Mouse (Mus musculus): ENCODE results near the gene Gm10643.

Gm10643 gene

DNA sequence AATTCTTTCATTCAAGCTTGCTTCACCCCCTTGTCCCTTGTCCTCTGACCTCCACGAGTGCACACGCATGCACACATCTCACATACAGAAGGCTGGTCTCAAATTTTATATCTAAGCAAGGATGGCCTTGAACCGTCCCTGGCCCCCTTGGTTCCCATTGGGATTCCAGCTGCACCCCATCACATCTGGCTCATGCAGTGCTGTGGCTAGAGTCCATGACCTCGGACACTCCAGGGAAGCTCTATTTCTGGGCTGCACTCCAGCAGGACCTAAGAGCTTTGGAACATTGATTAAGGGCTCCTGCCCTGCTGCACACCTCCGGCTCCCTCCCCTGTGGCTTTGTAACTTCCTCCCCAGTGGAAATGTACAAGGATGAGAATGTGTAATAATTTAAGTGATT lies 26.9 kb downstream of the Gm10643 start:
- DNase-seq = peak; percentile 96

DNA sequence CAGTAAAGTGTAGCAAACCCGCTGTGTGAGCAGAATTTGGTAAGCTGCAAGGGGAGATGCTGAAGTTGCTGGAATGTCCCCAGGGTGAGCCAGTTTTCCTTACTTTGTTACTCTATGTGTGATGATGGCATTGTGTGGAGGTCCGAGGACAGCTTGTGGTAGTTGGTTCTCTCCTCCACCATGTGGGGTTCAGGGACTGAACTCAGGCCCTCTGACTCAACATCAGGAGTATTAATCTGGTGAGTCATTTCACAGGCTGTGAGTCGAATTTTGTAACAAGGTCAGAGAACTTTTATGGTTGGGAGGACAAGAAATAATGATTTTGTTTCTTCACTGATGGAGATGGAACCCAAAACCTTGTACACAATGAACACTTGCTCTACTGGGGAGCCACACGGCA lies 32.2 kb downstream of the Gm10643 start:
- no peak for DNase-seq

DNA sequence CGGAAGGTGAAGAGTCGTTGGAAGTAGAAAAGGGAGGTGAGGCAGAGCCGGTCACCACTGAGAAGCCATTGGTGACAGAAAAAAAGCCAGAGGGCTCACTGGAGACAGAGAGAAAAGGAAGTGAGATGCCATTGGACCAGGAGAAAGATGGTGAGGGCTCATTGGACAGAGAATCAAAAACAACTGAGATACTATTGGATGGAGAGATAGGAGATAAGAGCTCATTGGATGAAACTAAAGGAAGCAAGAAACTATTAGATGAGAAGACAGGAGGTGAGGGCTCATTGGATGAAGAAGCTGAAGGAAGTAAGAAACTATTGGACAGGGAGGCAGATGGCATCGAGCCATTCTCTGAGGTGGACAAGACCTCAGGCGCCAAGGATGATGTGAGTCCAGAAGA lies 35.7 kb downstream of the Gm10643 start:
- no peak for DNase-seq

DNA sequence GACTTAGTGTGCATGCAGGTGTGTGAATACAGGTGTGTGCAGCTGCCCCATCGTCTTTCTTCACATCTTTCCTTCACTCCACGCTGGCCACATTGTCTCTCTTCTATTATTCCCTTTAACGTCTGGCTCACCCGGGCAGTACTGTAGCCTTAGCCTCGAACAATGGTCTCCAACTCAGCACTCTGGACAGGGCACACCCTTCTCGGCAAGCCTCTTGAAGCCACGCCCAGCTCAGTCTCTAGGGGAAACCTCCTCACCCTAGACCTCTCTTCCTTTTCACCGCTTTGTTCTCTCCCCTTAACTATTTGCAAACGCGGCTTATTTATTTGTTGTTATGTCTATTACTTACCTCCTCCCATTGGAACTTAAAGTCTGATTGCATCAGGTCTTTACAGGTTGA lies 37.5 kb downstream of the Gm10643 start:
- no peak for DNase-seq

DNA sequence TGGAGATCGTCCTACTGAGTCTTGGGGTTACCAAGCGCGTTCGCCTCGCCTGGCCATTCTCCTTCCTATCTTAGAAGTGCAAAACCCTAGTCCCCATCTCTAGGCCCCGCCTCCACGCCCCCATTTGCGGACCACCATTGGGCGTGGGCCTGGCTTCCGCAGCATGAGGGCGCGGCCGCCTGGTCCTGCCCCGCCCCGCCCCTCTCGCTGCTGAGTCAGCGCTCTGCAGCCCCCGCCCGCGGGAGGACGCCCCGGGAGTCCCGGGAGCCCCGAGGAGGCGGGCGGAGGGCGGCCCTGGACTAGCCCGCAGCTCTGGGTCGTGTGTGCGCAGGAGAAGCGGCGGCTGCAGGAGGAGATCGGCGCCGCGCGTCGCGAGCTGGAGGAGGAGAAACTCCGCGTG lies 39.1 kb downstream of the Gm10643 start:
- DNase-seq = no peak

DNA sequence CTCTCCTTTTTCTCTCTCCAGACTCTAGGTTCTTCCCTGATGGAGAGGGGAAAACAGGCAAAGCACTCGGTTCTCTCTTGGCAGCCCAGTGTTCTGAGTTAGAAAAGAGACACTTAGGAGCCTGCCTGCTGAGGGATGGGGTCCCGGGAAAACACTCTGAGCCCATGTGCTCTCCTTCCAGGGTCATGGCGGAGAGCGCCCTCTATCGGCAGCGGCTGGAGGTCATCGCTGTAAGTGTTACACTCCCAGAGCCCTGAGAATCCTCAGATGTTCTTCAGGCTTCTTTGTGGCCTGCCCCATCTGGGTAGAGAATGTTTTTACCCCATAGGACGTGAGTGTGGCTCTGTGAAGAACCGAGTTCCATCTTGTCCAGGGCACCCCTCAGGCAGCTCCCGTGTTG lies 40.8 kb downstream of the Gm10643 start:
- DNase-seq = no peak

DNA sequence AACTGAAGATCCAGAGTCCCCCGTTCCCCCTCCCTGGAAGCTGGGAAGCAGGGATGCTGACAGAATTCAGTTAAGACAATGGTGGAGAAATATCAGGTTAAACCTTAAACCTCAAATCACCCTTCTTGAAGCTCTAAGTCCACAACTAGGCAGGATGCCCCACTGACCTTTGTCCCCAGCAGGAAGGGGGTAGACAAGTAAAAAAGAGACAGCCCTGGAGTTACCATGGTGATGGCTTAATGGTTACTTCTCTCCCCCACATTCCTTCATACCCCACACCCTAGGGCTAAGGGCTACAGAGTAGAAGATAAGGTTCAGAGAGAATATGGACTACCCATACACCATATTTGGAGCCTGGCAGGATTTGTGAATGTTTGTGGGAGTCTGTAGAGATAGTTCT lies 41.3 kb downstream of the Gm10643 start:
- DNase-seq = no peak

DNA sequence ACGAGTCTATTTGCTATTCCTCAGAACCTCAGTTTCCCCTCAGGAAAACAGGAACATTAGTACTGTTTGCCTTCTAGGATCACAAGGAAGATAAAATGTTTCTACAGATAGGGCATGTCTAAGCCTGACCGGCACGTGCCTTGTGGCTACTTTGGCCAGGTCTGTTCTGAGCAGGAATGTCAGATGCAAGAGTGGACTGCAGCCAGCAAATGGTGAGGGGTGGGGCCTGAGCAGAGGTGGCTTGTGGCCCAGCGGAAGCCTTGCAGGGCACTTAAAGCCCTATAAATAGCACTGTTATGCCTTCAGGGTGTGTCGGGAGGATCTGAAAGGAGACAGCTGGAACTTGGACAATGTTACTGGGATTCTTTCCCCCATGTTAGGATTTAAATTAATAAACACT lies 41.9 kb downstream of the Gm10643 start:
- DNase-seq = peak; percentile 98

DNA sequence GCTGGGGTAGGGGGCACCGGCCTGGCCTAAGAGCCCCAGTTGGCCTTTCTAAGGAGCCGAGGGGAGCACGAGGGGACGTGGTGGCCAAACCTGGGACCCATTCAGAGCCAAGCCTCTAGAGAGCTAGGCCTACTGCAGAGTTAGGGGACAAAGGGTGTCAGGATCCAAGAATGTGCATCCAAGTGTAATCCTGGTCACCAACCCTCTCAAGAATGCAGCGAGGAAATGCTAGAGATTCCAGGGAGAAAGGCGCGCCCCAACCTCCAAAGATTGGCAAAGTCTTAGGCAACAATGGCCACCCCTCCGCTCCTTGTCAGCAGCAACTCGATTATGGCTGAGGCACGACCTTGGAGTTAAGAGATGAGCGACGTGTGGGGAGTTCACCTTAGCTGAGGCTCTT lies 43.4 kb downstream of the Gm10643 start:
- DNase-seq = no peak

DNA sequence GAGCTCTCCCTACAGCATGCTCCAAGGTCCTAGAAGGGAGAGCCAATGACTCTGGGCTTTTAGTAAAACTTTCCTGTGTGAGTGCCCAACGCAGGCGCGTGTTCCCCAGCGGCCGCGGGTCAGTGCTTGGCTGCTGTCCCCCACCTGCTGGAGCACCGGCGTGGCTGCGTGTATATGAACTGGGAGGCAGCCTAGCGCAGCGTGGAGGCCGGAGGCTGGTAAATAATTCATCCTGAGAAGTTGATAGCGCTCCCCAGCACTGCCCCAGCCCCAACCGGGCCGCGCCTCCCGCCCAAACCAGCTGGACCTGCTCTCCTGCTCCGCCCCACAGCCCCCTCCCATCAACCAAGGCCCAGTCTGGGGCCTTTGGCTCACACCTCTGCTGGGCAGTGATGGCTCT lies 43.8 kb downstream of the Gm10643 start, which contains the start of gene Palm3:
TSS of gene Palm3 (plus strand) at position 376 of the 400 bp plus-strand sequence.
- no peak for DNase-seq

DNA sequence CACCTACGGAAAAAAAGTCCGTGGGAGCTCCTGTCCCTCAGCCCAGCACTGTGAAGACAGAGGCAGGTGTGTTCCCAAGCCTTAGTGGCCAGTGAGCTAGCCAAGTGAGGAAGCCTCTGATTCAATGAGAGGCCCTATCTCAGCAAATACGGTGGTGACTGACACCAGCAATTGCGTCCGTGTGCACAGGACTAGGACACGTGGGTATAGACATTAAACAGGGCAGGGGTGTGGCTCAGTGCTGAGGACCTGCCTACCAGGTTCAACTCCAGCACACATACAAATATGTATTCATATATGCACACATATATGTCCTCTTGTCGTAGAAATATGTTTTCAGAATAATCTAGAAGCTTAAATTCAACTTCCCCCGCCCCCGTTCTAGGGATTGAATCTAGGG lies 45.2 kb downstream of the Gm10643 start:
- no peak for DNase-seq

DNA sequence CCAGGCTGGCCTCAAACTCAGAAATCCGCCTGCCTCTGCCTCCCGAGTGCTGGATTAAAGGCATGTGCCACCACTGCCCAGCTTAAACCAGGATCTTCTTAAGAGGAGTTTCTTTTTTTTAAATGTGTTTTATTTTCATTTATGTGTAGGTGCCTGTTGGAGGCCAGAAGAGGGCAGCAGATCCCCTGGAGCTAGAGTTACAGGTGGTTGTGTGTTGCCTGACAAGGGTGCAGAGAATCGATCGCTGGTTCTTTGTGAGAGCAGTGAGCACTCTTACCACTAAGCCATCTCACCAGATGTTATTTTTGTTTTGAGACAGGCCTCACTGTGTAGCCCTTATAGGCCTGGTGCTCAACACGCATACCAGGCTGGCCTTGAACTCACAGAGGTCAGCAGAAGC lies 49.1 kb downstream of the Gm10643 start:
- no peak for DNase-seq

Measured in heart, adult 11 months (tissue).